Mouse (Mus musculus): ENCODE results near the gene Fam83e. TPM values are rescaled to one million over a fixed set of nuclear protein-coding genes. Genes with fewer than 3 reads are reported as not detected.

The Fam83e gene
- total and polyA plus RNA-seq, 3 experiments: 0.43 to 1.0 TPM; not detected in 1

DNA sequence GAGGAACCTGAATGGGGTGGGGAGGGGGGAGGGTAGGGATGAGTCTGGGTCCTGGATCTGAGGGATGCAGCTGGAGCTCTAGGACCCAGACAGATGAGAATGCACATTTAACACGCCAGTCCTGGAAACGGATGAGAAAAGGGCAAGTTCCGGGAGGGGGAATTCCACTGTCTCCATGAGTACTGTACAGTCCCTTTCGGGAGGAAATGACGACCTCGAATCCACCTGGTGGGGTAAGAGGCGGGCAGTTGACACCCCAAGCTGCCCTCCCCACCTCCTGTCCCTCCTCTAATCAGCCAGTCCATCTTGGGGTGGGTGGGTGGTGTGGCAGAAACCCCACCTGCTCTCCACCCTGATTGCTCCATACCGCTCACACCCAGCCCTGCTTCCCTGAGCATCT lies 45.0 kb downstream of the Fam83e start:
- no peaks in the 10 kb centered on the region for H3K4me1 ChIP-seq (ENCODE audit: control insufficient read depth in 1 of 2, insufficient read depth in 2 of 2, low read length in 2 of 2)
- no peak for DNase-seq (ENCODE audit: low read depth, low spot score)
- H3K9me3 ChIP-seq (replicated peaks; ENCODE audit: insufficient read depth, low read length): no peaks in the 10 kb centered on the region
- TF ChIP-seq TCF12 (IDR thresholded peaks at IDR 0.05; ENCODE audit: low read depth, low read length) (no peak), RAD21 (IDR thresholded peaks at IDR 0.05; ENCODE audit: low read depth, low read length) (no peak), ZKSCAN1 (IDR thresholded peaks at IDR 0.05; ENCODE audit: low read depth, low read length) (no peak), GATA1 (IDR thresholded peaks at IDR 0.05; ENCODE audit: low read depth, low read length) (no peak), ZMIZ1 (IDR thresholded peaks at IDR 0.05; ENCODE audit: low read depth, low read length) (no peak), SMC3 (IDR thresholded peaks at IDR 0.05; ENCODE audit: low read depth, low read length) (no peak), NELFE (IDR thresholded peaks at IDR 0.05; ENCODE audit: low read depth, low read length) (no peak), TBP (IDR thresholded peaks at IDR 0.05; ENCODE audit: low read depth, low read length) (no peak), CHD2 (IDR thresholded peaks at IDR 0.05; ENCODE audit: low read length) (no peak), MYB (IDR thresholded peaks at IDR 0.05; ENCODE audit: low read depth, low read length) (no peak), JUND (IDR thresholded peaks at IDR 0.05; ENCODE audit: low read depth, low read length) (no peak), MAZ (IDR thresholded peaks at IDR 0.05; ENCODE audit: low read depth, low read length) (no peak), POLR2A (IDR thresholded peaks at IDR 0.05; ENCODE audit: control insufficient read depth in 1 of 2, insufficient read depth in 1 of 2, low read depth in 1 of 2, low read length in 2 of 2, poor library complexity in 1 of 2) (no peak), MXI1 (IDR thresholded peaks at IDR 0.05; ENCODE audit: low read depth, low read length) (no peak), USF2 (IDR thresholded peaks at IDR 0.05; ENCODE audit: borderline replicate concordance in 1 of 2, insufficient read depth in 1 of 2, low read depth in 1 of 2, low read length in 2 of 2) (no peak), GABPA (IDR thresholded peaks at IDR 0.05; ENCODE audit: low read depth, low read length) (no peak), KAT2A (conservative IDR thresholded peaks at IDR 0.05; ENCODE audit: low read depth, low read length) (no peak), MEF2A (IDR thresholded peaks at IDR 0.05; ENCODE audit: extremely low read depth, insufficient replicate concordance, low read depth, low read length, poor library complexity, severe bottlenecking) (no peak), MAFK (IDR thresholded peaks at IDR 0.05; ENCODE audit: borderline replicate concordance, low read depth, low read length) (no peak)
- no peaks in the 10 kb centered on the region; a peak in 1 of 4 replicates for H3K27me3 ChIP-seq (ENCODE audit: control insufficient read depth in 1 of 2, insufficient read depth in 2 of 2, low read length in 2 of 2)
- H3K27ac ChIP-seq (ENCODE audit: control insufficient read depth, low read depth, low read length): no peak overlapping the region
- no peak overlapping the region for H3K9ac ChIP-seq (ENCODE audit: control insufficient read depth, low read depth, low read length, poor library complexity, severe bottlenecking)
- no peak overlapping the region for H3K4me3 ChIP-seq (ENCODE audit: control insufficient read depth in 1 of 2, insufficient read depth in 1 of 2, low read depth in 2 of 2, low read length in 2 of 2)
- H3K79me2 ChIP-seq (ENCODE audit: control insufficient read depth, insufficient read depth, low read length, poor library complexity): no peaks in the 10 kb centered on the region
- H3K36me3 ChIP-seq (ENCODE audit: control insufficient read depth in 1 of 2, insufficient read depth in 2 of 2, low read length in 2 of 2): no peaks in the 10 kb centered on the region

DNA sequence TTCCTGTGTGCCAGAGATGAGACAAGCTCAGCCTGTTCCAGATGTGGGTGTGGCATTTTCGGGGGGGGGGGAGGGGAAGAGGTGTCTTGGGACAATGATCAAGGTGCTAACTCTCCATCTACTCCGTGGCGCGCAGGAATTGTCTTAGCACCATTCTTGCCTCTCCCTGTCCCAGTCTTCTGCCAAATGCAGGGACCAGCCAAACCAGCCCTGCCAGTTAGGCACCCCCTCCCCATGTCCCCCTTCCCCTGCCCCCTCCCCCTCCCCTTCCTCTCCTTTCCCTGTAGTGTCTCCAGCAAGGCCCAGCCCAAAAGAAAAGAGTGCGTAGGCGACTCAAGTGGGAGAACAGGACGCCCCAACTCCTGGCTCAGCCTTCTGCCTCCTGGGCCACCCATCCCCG lies 45.8 kb downstream of the Fam83e start:
- H3K4me1 ChIP-seq (ENCODE audit: control insufficient read depth in 1 of 2, insufficient read depth in 2 of 2, low read length in 2 of 2): no peaks in the 10 kb centered on the region
- H3K27me3 ChIP-seq (ENCODE audit: control insufficient read depth in 1 of 2, insufficient read depth in 2 of 2, low read length in 2 of 2): peaks cover 2 to 3% of the 10 kb centered on the region in 2 experiments; a peak in 3 of 4 replicates
- H3K9me3 ChIP-seq (replicated peaks; ENCODE audit: insufficient read depth, low read length): no peaks in the 10 kb centered on the region
- DNase-seq (ENCODE audit: low read depth, low spot score): no peak
- no peak overlapping the region for H3K4me3 ChIP-seq (ENCODE audit: control insufficient read depth in 1 of 2, insufficient read depth in 1 of 2, low read depth in 2 of 2, low read length in 2 of 2)
- H3K79me2 ChIP-seq (ENCODE audit: control insufficient read depth, insufficient read depth, low read length, poor library complexity): no peaks in the 10 kb centered on the region
- no peak for TF ChIP-seq POLR2A (IDR thresholded peaks at IDR 0.05; ENCODE audit: control insufficient read depth in 1 of 2, insufficient read depth in 1 of 2, low read depth in 1 of 2, low read length in 2 of 2, poor library complexity in 1 of 2)
- H3K9ac ChIP-seq (ENCODE audit: control insufficient read depth, low read depth, low read length, poor library complexity, severe bottlenecking): no peak overlapping the region
- H3K27ac ChIP-seq (ENCODE audit: control insufficient read depth, low read depth, low read length): no peak overlapping the region
- no peaks in the 10 kb centered on the region for H3K36me3 ChIP-seq (ENCODE audit: control insufficient read depth in 1 of 2, insufficient read depth in 2 of 2, low read length in 2 of 2)

Data from MEL (cell line).